Mouse (Mus musculus): ENCODE results near the gene Fam69a.

The Fam69a gene

DNA sequence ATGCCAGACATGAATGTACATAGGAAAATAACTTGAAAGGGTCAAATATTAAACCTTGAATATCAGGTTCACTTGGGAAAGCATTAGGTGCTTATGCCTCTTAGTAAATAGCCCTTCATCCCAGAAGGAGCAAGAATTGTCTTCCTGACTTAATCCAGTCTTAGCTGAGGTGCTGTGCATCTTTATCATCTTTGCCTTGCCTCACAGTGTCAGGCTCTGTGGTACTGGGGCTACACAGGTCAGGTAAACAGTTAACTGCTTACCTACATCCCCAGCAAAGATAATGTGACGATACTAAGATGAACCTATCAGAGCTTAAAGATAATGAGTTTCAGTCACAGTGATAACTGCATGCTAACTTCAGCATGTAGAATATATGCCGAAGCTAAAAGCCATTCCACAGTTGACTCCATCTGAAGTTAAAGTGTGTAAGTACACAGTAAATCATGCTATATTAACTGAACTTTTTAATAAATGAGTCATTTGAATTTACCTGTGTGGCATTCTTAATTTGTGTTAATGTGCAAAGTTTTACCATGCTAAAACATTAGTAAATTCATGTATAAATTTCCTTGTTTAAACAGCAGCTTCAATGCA is 78.3 kb downstream of the Fam69a start:
- no peak for DNase-seq (ENCODE audit: low spot score in 2 of 2)

DNA sequence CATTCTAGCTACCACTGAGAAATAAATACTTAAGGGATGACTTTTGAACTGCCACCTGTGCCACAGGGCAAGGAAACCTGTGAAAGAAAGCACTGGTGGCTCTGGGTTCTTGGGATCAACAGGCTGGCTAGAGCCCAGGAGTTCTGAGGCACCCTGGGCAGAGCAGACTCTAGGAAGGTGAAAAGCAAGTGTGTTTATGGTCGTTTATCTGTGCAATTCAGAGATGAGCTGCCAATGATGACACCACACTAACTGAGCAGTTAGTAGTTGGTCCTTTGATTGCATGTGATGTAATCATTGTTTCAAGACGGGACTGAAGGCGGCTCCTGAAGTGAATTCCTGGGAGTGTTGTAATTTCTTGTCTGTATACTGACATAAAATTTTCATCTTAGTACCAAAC is 82.6 kb downstream of the Fam69a start:
- no peak for DNase-seq (ENCODE audit: low spot score in 2 of 2)

DNA sequence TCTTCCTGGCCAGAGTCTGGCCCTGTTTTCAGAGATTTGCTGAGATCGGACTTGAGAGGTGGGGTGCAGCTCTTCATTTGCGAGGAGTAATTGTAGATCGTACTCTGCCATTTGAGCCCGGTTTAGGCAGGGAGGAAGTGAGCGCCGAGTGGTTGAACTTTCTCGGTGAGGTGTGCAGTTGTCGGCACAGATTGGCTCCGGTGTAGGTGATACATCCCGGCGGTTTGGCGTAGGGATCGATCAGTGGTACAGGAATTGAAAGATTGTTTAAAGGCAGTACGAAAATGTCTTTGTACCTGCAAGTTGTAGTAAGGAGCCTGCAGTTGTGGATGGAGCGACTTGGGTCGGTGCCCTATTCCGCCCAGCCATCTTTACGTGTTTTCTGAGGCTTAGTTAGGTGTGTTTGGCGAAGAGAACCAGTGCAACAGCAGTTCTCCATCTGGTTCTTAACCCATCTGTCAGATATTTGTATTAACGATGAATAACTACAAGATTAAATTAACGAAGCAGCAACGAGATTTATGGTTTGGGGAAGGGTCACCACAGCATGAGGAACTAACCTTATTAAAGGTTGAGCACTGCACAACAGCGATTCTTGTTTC is 85.8 kb downstream of the Fam69a start:
- peak in 1 of 2 experiments; percentile 61 for DNase-seq (ENCODE audit: low spot score in 2 of 2)

GRCm38 (mm10) chr5:107900206-107901013 is 86.5 kb downstream of the Fam69a start, which contains the start of gene Rpl5:
Rpl5 (plus strand) TSS chr5:107900502.
- DNase-seq (ENCODE audit: low spot score in 2 of 2): peak; percentile 96 to 98

- no peak for DNase-seq (ENCODE audit: low spot score in 2 of 2)
Observed at GRCm38 (mm10) chr5:107896265-107896664, 90.6 kb downstream of the Fam69a start.

DNA sequence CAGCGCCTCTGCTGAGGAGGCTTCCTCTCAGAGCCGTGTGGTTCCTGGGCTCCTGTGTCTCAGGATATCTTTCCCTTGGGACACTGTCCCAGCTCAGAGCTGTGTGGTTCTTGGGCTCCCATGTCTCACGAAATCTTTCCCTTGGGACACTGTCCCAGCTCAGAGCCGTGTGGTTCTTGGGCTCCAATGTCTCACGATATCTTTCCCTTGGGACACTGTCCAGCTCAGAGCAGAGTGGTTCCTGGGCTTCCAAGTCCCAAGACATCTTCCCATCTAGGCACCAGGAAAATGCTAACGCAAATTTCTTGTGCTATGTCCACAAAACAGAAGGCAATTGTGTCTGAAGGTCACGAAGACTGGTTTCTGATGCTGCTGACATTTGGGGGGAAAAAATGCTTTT is 92.2 kb downstream of the Fam69a start:
- DNase-seq (ENCODE audit: low spot score in 2 of 2): no peak

- peak in 1 of 2 experiments; percentile 62 for DNase-seq (ENCODE audit: low spot score in 2 of 2)
Observed at GRCm38 (mm10) chr5:107891515-107891914, 95.4 kb downstream of the Fam69a start.

- no peak for DNase-seq (ENCODE audit: low spot score in 2 of 2)
Observed at GRCm38 (mm10) chr5:107889994-107890888, 96.6 kb downstream of the Fam69a start.

DNA sequence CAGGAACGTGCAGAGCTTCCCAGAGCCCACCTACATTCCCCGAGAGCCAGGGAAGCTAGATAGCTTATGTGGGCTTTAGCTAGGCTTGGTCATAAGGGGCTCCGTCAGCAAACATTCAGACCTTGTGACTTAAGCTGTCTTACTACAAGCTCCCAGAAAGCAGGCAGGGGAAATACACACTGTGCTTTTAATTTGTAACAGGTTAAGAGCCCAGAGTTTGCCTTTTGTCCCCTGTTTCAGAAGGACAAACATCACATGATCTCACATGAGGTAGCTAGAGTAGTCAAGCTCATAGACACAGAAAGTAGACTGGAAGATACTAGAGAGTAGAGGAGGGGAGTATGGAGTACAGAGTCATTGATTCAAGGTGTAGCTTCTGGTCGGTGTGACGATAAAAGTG is 106.2 kb downstream of the Fam69a start:
- DNase-seq (ENCODE audit: low spot score in 2 of 2): no peak

DNA sequence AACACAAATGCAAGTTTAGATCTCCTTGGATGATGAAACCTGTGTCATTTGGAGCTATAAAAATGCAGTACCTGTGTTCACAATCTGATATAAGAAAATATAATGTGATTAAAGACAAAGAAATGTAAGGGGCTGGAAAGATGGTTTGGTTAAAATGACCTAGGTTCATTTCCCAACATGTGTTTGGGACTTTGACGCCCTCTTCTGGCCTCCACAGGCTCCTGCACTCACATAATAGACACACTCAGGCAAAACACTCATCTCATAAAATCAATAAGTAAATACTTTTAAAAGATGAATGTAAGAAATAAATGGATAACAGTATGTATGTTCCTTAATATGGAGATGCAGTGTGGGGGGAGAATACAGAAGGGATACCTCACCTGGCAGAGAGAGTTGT is 109.8 kb downstream of the Fam69a start:
- DNase-seq (ENCODE audit: low spot score in 2 of 2): no peak

DNA sequence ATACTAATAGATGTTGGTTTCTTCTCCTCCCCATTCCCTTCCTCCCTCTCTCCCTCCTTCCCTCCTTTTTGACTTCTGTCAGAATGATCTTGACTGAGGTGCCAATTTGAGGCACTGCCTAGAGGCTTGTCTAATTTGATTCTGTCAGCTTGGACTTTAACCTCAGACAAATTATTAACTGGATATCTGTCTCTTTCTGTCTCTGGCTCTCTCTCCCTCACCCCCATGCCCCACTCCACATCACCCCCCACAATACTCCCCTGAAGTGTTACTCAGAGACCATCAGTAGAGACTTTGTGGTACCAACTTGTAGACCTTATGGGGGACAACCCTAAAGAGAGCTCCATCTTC is 111.6 kb downstream of the Fam69a start:
- no peak for DNase-seq (ENCODE audit: low spot score in 2 of 2)

DNA sequence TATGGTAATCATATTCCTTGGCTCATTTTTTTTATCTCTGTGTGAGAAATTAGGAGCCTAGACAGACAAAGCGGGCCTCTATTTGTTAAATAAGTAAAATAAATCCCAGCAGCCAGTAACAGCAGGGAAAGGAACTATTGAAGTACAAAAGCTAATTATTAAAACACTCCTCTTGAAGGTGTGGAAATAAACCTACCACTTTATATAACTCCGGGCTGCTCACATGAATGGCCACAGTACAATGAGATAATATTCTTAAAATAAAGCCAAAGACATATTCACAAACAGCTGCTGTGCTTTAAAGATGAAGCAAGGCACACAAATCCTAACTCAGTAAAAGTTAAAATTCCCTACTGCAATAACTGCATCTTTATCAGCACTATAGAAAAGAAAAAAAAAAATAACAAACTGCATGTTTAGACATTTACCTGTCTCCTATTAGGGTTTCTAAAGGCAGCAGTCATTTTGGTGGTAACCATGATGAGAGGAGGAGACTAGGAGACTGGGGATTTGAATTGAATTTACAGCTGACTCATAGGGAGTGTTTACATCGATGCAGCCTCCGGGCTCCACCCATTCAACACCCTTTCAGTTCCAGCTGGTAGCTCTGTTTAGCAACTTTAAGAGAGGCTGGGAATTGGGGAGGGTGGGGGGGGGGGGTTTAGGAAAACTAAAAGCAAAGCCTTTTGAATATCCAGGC is 112.2 kb downstream of the Fam69a start, which contains the start of gene Evi5:
Gene Evi5 (minus strand): TSS at position 547 of the 700 bp plus-strand sequence.
- peak in 1 of 2 experiments; percentile 67 for DNase-seq (ENCODE audit: low spot score in 2 of 2)

GRCm38 (mm10) chr5:107873886-107874302 is 113.0 kb downstream of the Fam69a start:
- DNase-seq (ENCODE audit: low spot score in 2 of 2): peak; percentile 61

DNA sequence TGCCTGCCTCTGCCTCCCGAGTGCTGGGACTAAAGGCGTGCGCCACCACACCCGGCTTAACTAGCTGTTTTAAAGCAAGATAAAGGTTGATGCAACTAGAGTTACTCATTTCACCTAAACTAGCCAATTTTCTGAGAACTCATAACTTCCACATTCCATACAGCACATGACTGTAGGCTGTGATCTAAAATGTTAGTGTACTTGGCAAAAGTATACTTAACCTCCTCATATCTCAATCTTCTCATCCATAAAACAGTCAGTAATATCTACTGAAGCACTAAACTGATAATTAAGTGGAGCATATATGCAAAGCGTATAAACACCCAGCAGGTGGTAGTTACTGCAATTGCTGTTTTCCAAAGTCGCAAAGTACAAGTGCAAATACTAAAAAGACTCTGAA is 113.6 kb downstream of the Fam69a start:
- no peak for DNase-seq (ENCODE audit: low spot score in 2 of 2)

DNA sequence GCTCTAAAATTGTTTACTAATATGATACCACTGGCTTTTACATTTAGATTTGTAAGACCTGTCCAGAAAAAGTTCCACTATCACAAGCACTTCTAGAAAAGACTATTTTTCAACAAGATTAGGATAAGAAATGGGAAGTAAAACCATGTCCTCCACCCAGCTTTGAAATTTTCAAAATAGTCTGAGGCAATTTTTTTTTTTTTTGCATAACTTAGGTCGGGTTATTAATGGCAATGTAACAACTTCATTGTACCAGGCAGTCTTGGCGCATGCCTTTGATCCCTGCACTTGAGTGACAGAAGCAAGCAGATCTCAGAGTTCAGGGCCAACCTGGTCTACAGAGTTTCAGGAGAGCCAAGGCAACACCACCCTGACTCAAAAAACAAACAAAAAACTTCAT is 117.2 kb downstream of the Fam69a start:
- no peak for DNase-seq (ENCODE audit: low spot score in 2 of 2)

DNA sequence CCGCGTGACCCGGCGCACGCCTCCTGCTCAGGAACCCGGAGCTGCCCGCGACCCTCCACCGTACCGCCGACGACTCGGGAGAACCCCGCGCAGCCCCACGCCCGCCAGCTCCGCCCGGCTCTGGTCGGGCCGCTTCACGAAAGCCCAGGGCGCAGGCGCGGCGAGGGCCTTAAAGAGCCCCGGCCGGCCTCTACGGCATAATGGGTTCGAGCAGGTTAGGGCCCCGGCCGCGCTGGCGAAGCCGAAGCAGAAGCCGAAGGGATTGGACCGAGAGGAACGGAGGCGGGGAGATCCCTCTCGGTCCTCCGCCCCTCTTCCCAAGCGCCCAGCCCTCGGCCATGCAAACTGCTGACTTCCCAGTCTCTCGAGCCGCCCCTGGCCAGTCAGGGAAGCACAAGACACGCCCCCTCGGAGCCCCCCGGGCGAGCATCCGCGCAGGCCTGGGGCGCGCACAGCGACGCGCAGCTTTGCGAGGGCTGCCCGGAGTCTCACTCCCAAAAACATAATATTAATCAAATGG is 117.9 kb downstream of the Fam69a start:
- peak; percentile 83 to 86 for DNase-seq (ENCODE audit: low spot score in 2 of 2)

DNA sequence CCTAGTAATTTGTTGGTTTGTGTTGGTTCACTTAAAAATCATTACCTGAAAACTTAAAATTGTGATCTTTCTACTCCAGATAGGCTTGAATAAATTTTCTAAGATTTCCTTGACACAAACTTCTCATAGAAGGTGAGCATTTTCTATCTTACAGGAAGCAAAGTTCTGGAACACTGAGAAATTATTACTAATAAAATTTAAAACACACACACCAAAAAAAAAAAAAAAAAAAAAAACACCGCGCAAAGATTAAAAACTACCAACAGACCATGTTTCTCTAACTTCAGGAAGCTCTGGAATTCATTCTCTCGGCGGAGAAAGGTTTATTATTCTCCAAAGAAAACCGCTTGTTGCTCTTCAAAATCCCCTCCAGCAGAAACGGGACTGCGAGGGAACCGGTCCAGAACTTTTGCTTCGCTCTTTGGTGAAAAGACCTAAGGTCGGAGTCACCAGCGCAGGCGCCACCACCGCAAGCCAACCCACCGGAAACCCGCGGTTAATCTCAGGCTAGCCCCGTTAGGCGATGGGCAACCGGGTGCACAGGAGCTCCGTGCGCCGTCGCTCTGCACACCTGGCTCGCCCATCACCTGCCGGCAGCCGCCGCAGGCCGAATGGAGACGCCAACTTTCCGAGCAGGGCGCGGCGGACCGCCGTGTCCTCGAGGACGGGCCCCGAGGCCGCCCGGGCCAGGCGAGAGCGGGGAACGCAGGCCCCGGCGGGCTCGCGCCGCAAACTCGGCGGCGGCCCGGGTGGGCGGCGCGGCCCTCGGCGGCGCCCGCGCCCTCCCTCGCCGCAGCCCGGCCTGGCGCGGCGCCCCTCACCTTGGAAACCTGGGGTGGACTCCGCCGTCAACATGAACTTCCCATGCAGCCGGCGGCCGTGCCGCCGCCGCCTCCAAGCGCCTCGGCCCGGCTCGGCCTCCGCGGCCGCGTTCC is 118.6 kb downstream of the Fam69a start:
- peak; percentile 73 to 74 for DNase-seq (ENCODE audit: low spot score in 2 of 2)

DNA sequence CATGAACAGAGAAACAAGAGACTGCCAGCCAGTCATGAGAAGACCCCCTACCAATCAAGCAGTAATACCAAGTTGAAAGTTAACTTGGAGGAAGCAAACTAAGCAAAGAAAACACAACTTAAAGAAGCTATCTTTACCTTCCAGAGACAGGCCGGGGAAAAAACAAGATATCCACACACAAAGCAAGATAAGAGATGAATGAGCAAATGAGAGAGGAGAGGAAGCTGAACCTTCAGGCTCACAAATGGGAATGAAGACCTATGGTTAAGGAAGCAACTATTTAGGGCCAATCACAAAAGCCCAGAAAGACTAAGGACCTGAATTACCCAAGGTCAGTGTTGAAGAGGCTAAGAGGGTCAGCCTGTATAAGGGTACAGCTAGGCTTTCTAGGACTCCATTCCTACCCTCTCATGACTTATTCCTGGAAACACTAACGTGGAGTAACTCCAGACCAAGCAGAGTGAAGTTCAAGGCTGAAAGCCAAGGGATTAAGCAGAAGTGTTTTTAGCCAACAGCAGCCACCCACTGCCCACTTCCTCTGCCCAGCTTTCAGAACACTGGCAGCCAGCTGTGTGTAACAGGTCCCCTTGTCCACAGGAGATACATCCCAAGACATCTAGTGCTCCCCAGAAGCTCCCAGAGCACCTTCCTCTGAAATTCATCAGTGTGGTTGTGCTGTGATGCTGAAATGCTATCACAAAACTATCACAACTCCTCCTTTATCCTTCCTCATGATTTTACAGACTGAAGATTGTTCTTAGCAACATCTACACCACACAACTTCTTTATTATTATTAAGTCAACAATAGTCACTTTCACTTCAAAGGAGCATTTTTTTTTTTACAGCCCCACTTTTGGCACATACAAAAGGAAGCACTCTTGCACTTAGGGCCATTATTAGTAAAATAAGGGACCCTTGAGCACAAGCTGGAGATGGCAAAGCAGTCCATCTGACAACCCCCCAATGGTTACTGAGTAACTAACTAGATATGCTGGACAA is 120.5 kb downstream of the Fam69a start:
- peak; percentile 45 for DNase-seq (ENCODE audit: low spot score in 2 of 2)

GRCm38 (mm10) chr5:107863971-107864370 is 122.9 kb downstream of the Fam69a start:
- DNase-seq (ENCODE audit: low spot score in 2 of 2): no peak
